Mouse (Mus musculus) liver, embryonic 14.5 days (tissue): ENCODE measurements around the gene Hist1h3g. TPM values are rescaled to one million over a fixed set of nuclear protein-coding genes. Genes with fewer than 3 reads are reported as not detected.

ENCODE experiments used
- ATAC-seq: fragments of 200-750 bp; cut with Nextera tagmentation; 2 replicates; pipeline ENCODE4 v1.8.0; 2017; ENCODE audit warnings: moderate number of reproducible peaks, mild to moderate bottlenecking, moderate library complexity; ENCODE audit not compliant: insufficient read depth
- DNase-seq, 3 experiments: peaks; one replicate each; pipeline ENCODE4 v3.0.0-alpha.2; 2012 to 2013; ENCODE audit warnings: low read depth in 3 of 3, low spot score in 3 of 3
- H3K27ac ChIP-seq: fragments of 300-500 bp; sonication (generic); 2 replicates; pipeline ENCODE4 v1.5.1; 2014; ENCODE audit warnings: moderate library complexity, mild to moderate bottlenecking, control low read depth, inconsistent platforms
- H3K27me3 ChIP-seq: fragments of 300-500 bp; sonication (generic); 2 replicates; pipeline ENCODE4 v1.6.1; 2014; ENCODE audit warnings: mild to moderate bottlenecking, low read length, moderate library complexity; ENCODE audit not compliant: control insufficient read depth, insufficient read depth
- H3K36me3 ChIP-seq: fragments of 300-500 bp; sonication (generic); replicated peaks from 2 replicates; pipeline ENCODE4 v1.6.1; 2014; ENCODE audit warnings: low read depth; ENCODE audit not compliant: control insufficient read depth, insufficient read depth
- H3K4me1 ChIP-seq, 2 experiments: fragments of 200-500 bp in 1 of 2; fragments of 300-500 bp in 1 of 2; sonication (generic) in 1 of 2; replicated peaks; 2 replicates each; pipeline ENCODE4 v1.6.1; 2012 to 2014; ENCODE audit warnings: antibody characterized with exemption in 1 of 2, inconsistent platforms in 1 of 2, low read length in 1 of 2; ENCODE audit not compliant: control insufficient read depth in 2 of 2, insufficient read depth in 2 of 2
- H3K4me2 ChIP-seq: fragments of 300-500 bp; sonication (generic); 2 replicates; pipeline ENCODE4 v1.6.1; 2014; ENCODE audit warnings: low read depth, mild to moderate bottlenecking, control low read depth, moderate library complexity
- H3K4me3 ChIP-seq, 2 experiments: fragments of 200-500 bp in 1 of 2; fragments of 300-500 bp in 1 of 2; sonication (generic) in 1 of 2; 2 replicates each; pipeline ENCODE4 v1.5.1; 2012 to 2014; ENCODE audit warnings: low read depth in 2 of 2, low read length in 2 of 2, mild to moderate bottlenecking in 2 of 2, control low read depth in 1 of 2, inconsistent platforms in 1 of 2, moderate library complexity in 1 of 2; ENCODE audit not compliant: insufficient read depth in 1 of 2
- H3K9ac ChIP-seq: fragments of 300-500 bp; sonication (generic); replicated peaks from 2 replicates; pipeline ENCODE4 v1.6.1; 2014; ENCODE audit warnings: mild to moderate bottlenecking, control low read depth, moderate library complexity
- H3K9me3 ChIP-seq: fragments of 300-500 bp; sonication (generic); 2 replicates; pipeline ENCODE4 v1.6.1; 2016; ENCODE audit warnings: low read length, mixed read lengths; ENCODE audit not compliant: control insufficient read depth
- CTCF ChIP-seq: IDR thresholded peaks from 2 replicates; pipeline ENCODE4 v1.5.1; 2016; ENCODE audit warnings: antibody characterized with exemption, low read depth, control low read depth
- EP300 ChIP-seq: IDR thresholded peaks from 2 replicates; pipeline ENCODE4 v1.6.1; 2016; ENCODE audit warnings: antibody characterized with exemption, low read depth
- WGBS: fragments of 180-500 bp; shearing (Covaris S2); extraction: QIAGEN DNeasy Blood & Tissue Kit; methylation state at CpG from one replicate; pipeline ENCODE4 v1.1.7; 2014; ENCODE audit not compliant: insufficient replicate concordance; 5-methylcytosine and 5-hydroxymethylcytosine counted together
- polyA plus RNA-seq, 2 experiments: library from polyadenylated mRNA; depleted of rRNA in 1 of 2; stranded (reverse) in 1 of 2; unstranded in 1 of 2; fragments of >200 nt; fragmentation: Nextera tagmentation in 1 of 2; extraction: Ambion mirVana in 1 of 2; gene quantifications; 2 replicates each; pipeline versions ENCODE4 v1.2.1 to v1.2.3; 2012 to 2014

Gene Hist1h3g
- polyA plus RNA-seq, 2 experiments: 8.6 to 48.1 TPM

GRCm38 (mm10) chr13:23505662-23506345, 29.4 kb upstream of the Hist1h3g start:
- ATAC-seq (peak; percentile 48), DNase-seq (no peak)
- Histone ChIP-seq H3K27ac (peak overlapping the region; percentile 35), H3K4me2 (peak overlapping the region; percentile 75), H3K4me3 (peak overlapping the region; percentile 53 to 54), H3K4me1 (peaks cover 28 to 37% of the 10 kb centered on the region in 2 experiments), H3K36me3 (no peaks in the 10 kb centered on the region), H3K27me3 (no peaks in the 10 kb centered on the region), H3K9ac (peak overlapping the region; percentile 74), H3K9me3 (no peaks in the 10 kb centered on the region)
- TF ChIP-seq EP300: no peak
- no peak for TF ChIP-seq CTCF
- 3% methylated on average over 14 of the region's 14 CpGs for WGBS

- DNase-seq (no peak), ATAC-seq (peak; percentile 64; the same call in 1 of the 2 replicates)
- peaks cover 28 to 37% of the 10 kb centered on the region in 2 experiments for H3K4me1 ChIP-seq
- under 1% methylated on average over 13 of the region's 13 CpGs for WGBS
- H3K36me3 ChIP-seq: no peaks in the 10 kb centered on the region
- H3K27me3 ChIP-seq: no peaks in the 10 kb centered on the region
- no peak overlapping the region for H3K27ac ChIP-seq
- TF ChIP-seq EP300: 0 out of 2 replicates have a peak, but pooled peaks have one; percentile 10
- no peak for TF ChIP-seq CTCF
- H3K4me3 ChIP-seq: peak overlapping the region; percentile 53 to 54; a peak in 3 of 4 replicates
- H3K9me3 ChIP-seq: no peaks in the 10 kb centered on the region
- H3K4me2 ChIP-seq: peak overlapping the region; percentile 75
- peak overlapping the region; percentile 74; the same call in 1 of the 2 replicates for H3K9ac ChIP-seq
Observed at GRCm38 (mm10) chr13:23506351-23506750, 28.9 kb upstream of the Hist1h3g start.

GRCm38 (mm10) chr13:23506819-23507515, 28.3 kb upstream of the Hist1h3g start:
- Histone ChIP-seq H3K27me3 (no peaks in the 10 kb centered on the region), H3K4me2 (peak overlapping the region; percentile 75), H3K36me3 (no peaks in the 10 kb centered on the region), H3K4me3 (peak overlapping the region; percentile 38 to 53), H3K9ac (peak overlapping the region; percentile 9; the same call in 1 of the 2 replicates), H3K27ac (no peak overlapping the region), H3K4me1 (peaks cover 25 to 34% of the 10 kb centered on the region in 2 experiments), H3K9me3 (no peaks in the 10 kb centered on the region)
- no peak for TF ChIP-seq CTCF
- peak; percentile 42; the same call in 1 of the 2 replicates for ATAC-seq
- WGBS: 10% methylated on average over 14 of the region's 14 CpGs
- no peak for DNase-seq

GRCm38 (mm10) chr13:23510127-23510526, 25.1 kb upstream of the Hist1h3g start:
- H3K27me3 ChIP-seq: no peaks in the 10 kb centered on the region
- WGBS: 39% methylated on average over 1 of the region's 1 CpGs
- H3K9me3 ChIP-seq: no peaks in the 10 kb centered on the region
- H3K27ac ChIP-seq: no peak overlapping the region
- H3K4me2 ChIP-seq: no peak overlapping the region
- no peak overlapping the region for H3K4me3 ChIP-seq
- H3K4me1 ChIP-seq: peaks cover 16 to 18% of the 10 kb centered on the region in 2 experiments
- ATAC-seq (no peak), DNase-seq (no peak)
- H3K36me3 ChIP-seq: no peaks in the 10 kb centered on the region
- H3K9ac ChIP-seq: no peak overlapping the region
- TF ChIP-seq CTCF (no peak), EP300 (no peak)

- no peak for TF ChIP-seq CTCF
- TF ChIP-seq EP300: no peak
- H3K4me1 ChIP-seq: peaks cover 0 to 10% of the 10 kb centered on the region in 2 experiments; a peak in 2 of 4 replicates
- H3K4me2 ChIP-seq: no peak overlapping the region
- H3K9ac ChIP-seq: no peak overlapping the region
- H3K9me3 ChIP-seq: no peaks in the 10 kb centered on the region
- ATAC-seq (no peak), DNase-seq (no peak)
- 81% methylated on average over 1 of the region's 1 CpGs for WGBS
- no peak overlapping the region for H3K4me3 ChIP-seq
- no peaks in the 10 kb centered on the region for H3K36me3 ChIP-seq
- H3K27me3 ChIP-seq: no peaks in the 10 kb centered on the region
- no peak overlapping the region for H3K27ac ChIP-seq
Observed at GRCm38 (mm10) chr13:23513517-23513916, 21.7 kb upstream of the Hist1h3g start.
